Comparison of ENCODE assay signal across 11 mouse cellular contexts in genomic region chr12:91668529-91669245, GRCm38 (mm10).
A peak's percentile ranks its signal among the peaks of the same experiment; 100 is the strongest.
DNase-seq lines count a peak whose midpoint lies in the region; ATAC-seq and TF ChIP-seq lines count a peak whose summit lies in the region.
"Had no signal": no experiment of that assay in that cellular context is flagged by ENCODE, and none has a peak within 500 bp of the region (broad histone marks: within the 10 kb centered on the region; RNA-seq: fewer than 3 reads in every experiment).

No protein-coding gene starts in this region.

- peak overlapping the region; percentile 70 for H3K4me2 ChIP-seq in CH12.LX (ENCODE audit: insufficient read depth, low read depth, poor library complexity, severe bottlenecking)
- no peak overlapping the region for H3K4me2 ChIP-seq in embryonic facial prominence, embryonic 15.5 days (replicated peaks)
- H3K4me2 ChIP-seq in lung, embryonic 16.5 days (ENCODE audit: low read depth, low read length) = no peak overlapping the region
- no peak overlapping the region; the same call in 1 of the 2 replicates for H3K4me2 ChIP-seq in stomach, embryonic 15.5 days
- no peak overlapping the region for H3K4me2 ChIP-seq in forebrain, embryonic 11.5 days (ENCODE audit: low read depth, low read length, severe bottlenecking)
- H3K4me2 ChIP-seq in midbrain, embryonic 14.5 days (ENCODE audit: low read length) = no peak overlapping the region

- H3K9me3 ChIP-seq in CH12.LX (replicated peaks; ENCODE audit: low read length) = no peaks in the 10 kb centered on the region
- H3K9me3 ChIP-seq in embryonic facial prominence, embryonic 15.5 days (replicated peaks) = no peaks in the 10 kb centered on the region
- H3K9me3 ChIP-seq in lung, embryonic 16.5 days (ENCODE audit: control insufficient read depth, low read length) = no peaks in the 10 kb centered on the region
- no peaks in the 10 kb centered on the region for H3K9me3 ChIP-seq in stomach, embryonic 15.5 days
- no peaks in the 10 kb centered on the region for H3K9me3 ChIP-seq in forebrain, embryonic 11.5 days (ENCODE audit: control insufficient read depth, low read length)
- H3K9me3 ChIP-seq in midbrain, embryonic 14.5 days (ENCODE audit: control insufficient read depth, low read length) = no peaks in the 10 kb centered on the region

- H3K27ac ChIP-seq in CH12.LX (ENCODE audit: insufficient read depth, low read depth) = no peak overlapping the region
- no peak overlapping the region for H3K27ac ChIP-seq in embryonic facial prominence, embryonic 15.5 days (replicated peaks)
- peak overlapping the region; percentile 7; the same call in 1 of the 2 replicates for H3K27ac ChIP-seq in lung, embryonic 16.5 days (ENCODE audit: low read length)
- peak overlapping the region; percentile 57 for H3K27ac ChIP-seq in stomach, embryonic 15.5 days
- H3K27ac ChIP-seq in forebrain, embryonic 11.5 days (ENCODE audit: low read depth, low read length) = no peak overlapping the region
- no peak overlapping the region for H3K27ac ChIP-seq in midbrain, embryonic 14.5 days (replicated peaks; ENCODE audit: low read depth, low read length)
- H3K27ac ChIP-seq: heart, adult 2 months had no signal

- peak; percentile 92 for DNase-seq in CH12.LX (ENCODE audit: extremely low read depth)
- no peak for DNase-seq in forebrain, embryonic 11.5 days (ENCODE audit: low spot score)
- DNase-seq in kidney, postnatal 25 days = no peak
- DNase-seq in midbrain, embryonic 14.5 days = no peak
- DNase-seq: heart, adult 2 months; kidney, postnatal 14 days; spleen, adult 18-20 months had no signal

- TF ChIP-seq RAD21 in CH12.LX (IDR thresholded peaks at IDR 0.05; ENCODE audit: low read depth, low read length) = no peak

- 70% methylated on average over 16 of the region's 16 CpGs for WGBS in embryonic facial prominence, embryonic 15.5 days
- 40% methylated on average over 16 of the region's 16 CpGs for WGBS in lung, embryonic 16.5 days
- WGBS in stomach, embryonic 15.5 days = 56% methylated on average over 16 of the region's 16 CpGs
- WGBS in forebrain, embryonic 11.5 days = 79% methylated on average over 16 of the region's 16 CpGs
- 45% methylated on average over 16 of the region's 16 CpGs for WGBS in midbrain, embryonic 14.5 days

- in situ Hi-C loops in CH12.LX (cut with MboI; ENCODE audit: low pct_ligation_motif_present, low pct_unique_long_range_greater_than_20kb, low sequenced_read_pairs) = no loop called here

- H3K79me2 ChIP-seq in CH12.LX (replicated peaks; ENCODE audit: control insufficient read depth, extremely low read depth, insufficient read depth, poor library complexity, severe bottlenecking) = no peaks in the 10 kb centered on the region

- peak; percentile 47 for TF ChIP-seq EP300 in CH12.LX (IDR thresholded peaks at IDR 0.05; ENCODE audit: low read length)

- no peak overlapping the region for H3K9ac ChIP-seq in CH12.LX (ENCODE audit: insufficient read depth, low read depth)
- no peak overlapping the region for H3K9ac ChIP-seq in embryonic facial prominence, embryonic 15.5 days
- H3K9ac ChIP-seq in lung, embryonic 16.5 days (ENCODE audit: low read length) = no peak overlapping the region
- H3K9ac ChIP-seq in stomach, embryonic 15.5 days = no peak overlapping the region
- H3K9ac ChIP-seq in forebrain, embryonic 11.5 days (ENCODE audit: low read length) = no peak overlapping the region
- H3K9ac ChIP-seq in midbrain, embryonic 14.5 days (replicated peaks; ENCODE audit: low read length) = no peak overlapping the region

- TF ChIP-seq CTCF in CH12.LX (conservative IDR thresholded peaks at IDR 0.05 in 1 of 2, IDR thresholded peaks at IDR 0.05 in 1 of 2; ENCODE audit: low read depth in 2 of 2, low read length in 2 of 2) = no peak

- no peaks in the 10 kb centered on the region for H3K27me3 ChIP-seq in CH12.LX (replicated peaks)
- no peaks in the 10 kb centered on the region for H3K27me3 ChIP-seq in embryonic facial prominence, embryonic 15.5 days
- no peaks in the 10 kb centered on the region for H3K27me3 ChIP-seq in lung, embryonic 16.5 days (ENCODE audit: control insufficient read depth, insufficient read depth, low read depth, low read length)
- H3K27me3 ChIP-seq in stomach, embryonic 15.5 days (replicated peaks) = no peaks in the 10 kb centered on the region
- H3K27me3 ChIP-seq in forebrain, embryonic 11.5 days (ENCODE audit: control insufficient read depth, insufficient read depth, low read length) = no peaks in the 10 kb centered on the region
- H3K27me3 ChIP-seq in midbrain, embryonic 14.5 days (ENCODE audit: control insufficient read depth, insufficient read depth, low read length) = no peaks in the 10 kb centered on the region

- dilution Hi-C loops in CH12.LX (cut with MboI; ENCODE audit: extremely low pct_ligation_motif_present, extremely low pct_unique_long_range_greater_than_20kb, low sequenced_read_pairs) = no loop called here

- H3K4me3 ChIP-seq in CH12.LX (replicated peaks in 1 of 3; ENCODE audit: low read depth in 2 of 3, low read length in 2 of 3, poor library complexity in 1 of 3) = no peak overlapping the region
- H3K4me3 ChIP-seq in embryonic facial prominence, embryonic 15.5 days (replicated peaks) = no peak overlapping the region
- H3K4me3 ChIP-seq in lung, embryonic 16.5 days (ENCODE audit: low read length) = no peak overlapping the region
- no peak overlapping the region for H3K4me3 ChIP-seq in stomach, embryonic 15.5 days (replicated peaks)
- no peak overlapping the region for H3K4me3 ChIP-seq in forebrain, embryonic 11.5 days (ENCODE audit: low read depth, low read length)
- H3K4me3 ChIP-seq in midbrain, embryonic 14.5 days (replicated peaks; ENCODE audit: low read depth, low read length) = no peak overlapping the region
- H3K4me3 ChIP-seq: heart, adult 2 months had no signal

- 0 out of 2 replicates have a peak, but pooled peaks have one; percentile 19 for ATAC-seq in embryonic facial prominence, embryonic 15.5 days (ENCODE audit: insufficient number of reproducible peaks, low FRiP score, low TSS enrichment, low read depth)
- peak; percentile 87 for ATAC-seq in lung, embryonic 16.5 days (ENCODE audit: low read depth)
- ATAC-seq in stomach, embryonic 15.5 days (ENCODE audit: insufficient read depth, low FRiP score, low read depth) = peak; percentile 91
- ATAC-seq in forebrain, embryonic 11.5 days (replicated peaks; ENCODE audit: low FRiP score) = no peak
- no peak for ATAC-seq in midbrain, embryonic 14.5 days (ENCODE audit: low FRiP score, low TSS enrichment)
- ATAC-seq: midbrain, embryonic 16.5 days had no signal

- TF ChIP-seq POLR2A in CH12.LX (IDR thresholded peaks at IDR 0.05; ENCODE audit: low read depth, low read length) = no peak

- H3K4me1 ChIP-seq in CH12.LX (ENCODE audit: control insufficient read depth in 1 of 2, insufficient read depth in 2 of 2) = peaks cover 20 to 48% of the 10 kb centered on the region in 2 experiments
- H3K4me1 ChIP-seq in embryonic facial prominence, embryonic 15.5 days = peaks cover 2% of the 10 kb centered on the region
- H3K4me1 ChIP-seq in lung, embryonic 16.5 days (replicated peaks; ENCODE audit: control insufficient read depth, insufficient read depth, low read length) = peaks cover 11% of the 10 kb centered on the region; the same call in 1 of the 2 replicates
- H3K4me1 ChIP-seq in stomach, embryonic 15.5 days = peaks cover 5% of the 10 kb centered on the region; the same call in 1 of the 2 replicates
- H3K4me1 ChIP-seq in forebrain, embryonic 11.5 days (replicated peaks; ENCODE audit: control insufficient read depth, insufficient read depth, low read length) = no peaks in the 10 kb centered on the region
- H3K4me1 ChIP-seq in midbrain, embryonic 14.5 days (ENCODE audit: control insufficient read depth, insufficient read depth, low read length) = no peaks in the 10 kb centered on the region

- no peaks in the 10 kb centered on the region for H3K36me3 ChIP-seq in CH12.LX (replicated peaks in 1 of 2; ENCODE audit: control insufficient read depth in 1 of 2, insufficient read depth in 1 of 2, low read length in 1 of 2)
- no peaks in the 10 kb centered on the region for H3K36me3 ChIP-seq in embryonic facial prominence, embryonic 15.5 days
- no peaks in the 10 kb centered on the region for H3K36me3 ChIP-seq in lung, embryonic 16.5 days (ENCODE audit: control insufficient read depth, insufficient read depth, low read length)
- H3K36me3 ChIP-seq in stomach, embryonic 15.5 days = no peaks in the 10 kb centered on the region
- H3K36me3 ChIP-seq in forebrain, embryonic 11.5 days (ENCODE audit: control insufficient read depth, insufficient read depth, low read length) = no peaks in the 10 kb centered on the region
- H3K36me3 ChIP-seq in midbrain, embryonic 14.5 days (ENCODE audit: control insufficient read depth, insufficient read depth, low read length) = no peaks in the 10 kb centered on the region

TF ChIP-seq in CH12.LX, 34 proteins besides CTCF, POLR2A, EP300 and RAD21:
- TF ChIP-seq BHLHE40 (IDR thresholded peaks at IDR 0.05; ENCODE audit: low read depth, low read length) = peak; percentile 81
- TF ChIP-seq MAX (IDR thresholded peaks at IDR 0.05; ENCODE audit: low read length) = peak; percentile 64
- TF ChIP-seq MEF2A (IDR thresholded peaks at IDR 0.05; ENCODE audit: borderline replicate concordance, low read depth, low read length) = peak; percentile 88
- TF ChIP-seq ZNF384 (IDR thresholded peaks at IDR 0.05; ENCODE audit: low read depth, low read length) = no peak
- TF ChIP-seq SMC3 (IDR thresholded peaks at IDR 0.05; ENCODE audit: low read depth, low read length) = no peak
- peak; percentile 93 for TF ChIP-seq ETS1 (conservative IDR thresholded peaks at IDR 0.05; ENCODE audit: low read depth, low read length)
- TF ChIP-seq TCF12 (IDR thresholded peaks at IDR 0.05; ENCODE audit: low read depth, low read length) = peak; percentile 56; the same call in 1 of the 2 replicates
- TF ChIP-seq ZKSCAN1 (IDR thresholded peaks at IDR 0.05; ENCODE audit: borderline replicate concordance, low read depth, low read length) = no peak
- 0 out of 2 replicates have a peak, but pooled peaks have one; percentile 36 for TF ChIP-seq MAZ (IDR thresholded peaks at IDR 0.05; ENCODE audit: low read depth, low read length)
- TF ChIP-seq IRF4 (IDR thresholded peaks at IDR 0.05; ENCODE audit: low read depth, low read length) = peak; percentile 22; the same call in 1 of the 2 replicates

Comparison
In these comparisons a context has a peak if more than half of its experiments do, and no peak if none do; other contexts are left out.
1. H3K27ac ChIP-seq: peak in lung, embryonic 16.5 days (single experiment) and stomach, embryonic 15.5 days (single experiment); none in CH12.LX (single experiment), embryonic facial prominence, embryonic 15.5 days (single experiment), forebrain, embryonic 11.5 days (single experiment) and midbrain, embryonic 14.5 days (single experiment).
2. ATAC-seq: peak in embryonic facial prominence, embryonic 15.5 days (single experiment), lung, embryonic 16.5 days (single experiment) and stomach, embryonic 15.5 days (single experiment); none in forebrain, embryonic 11.5 days (single experiment) and midbrain, embryonic 14.5 days (single experiment).